Mouse (Mus musculus) E14TG2a.4 (cell line): ENCODE data around the gene Atxn10.

ENCODE experiments used
- CTCF ChIP-seq: conservative IDR thresholded peaks from 2 replicates; pipeline ENCODE4 v1.5.1; 2014; ENCODE audit warnings: low read length
- POU5F1 ChIP-seq: IDR thresholded peaks from 2 replicates; pipeline ENCODE4 v1.6.1; 2014; ENCODE audit warnings: low read length, borderline replicate concordance

GRCm38 (mm10) chr15:85357465-85358225 lies 21.6 kb downstream of the Atxn10 start:
- TF ChIP-seq CTCF (no peak), POU5F1 (no peak)
